Comparison of ENCODE assay signal across 14 mouse cellular contexts in genomic region chr16:4399471-4400223, GRCm38 (mm10). TPM values are rescaled to one million over a fixed set of nuclear protein-coding genes. Genes with fewer than 3 reads are reported as not detected.
DNase-seq lines count a peak whose midpoint lies in the region; ATAC-seq and TF ChIP-seq lines count a peak whose summit lies in the region.
"Had no signal": no experiment of that assay in that cellular context is flagged by ENCODE, and none has a peak within 500 bp of the region (broad histone marks: within the 10 kb centered on the region; RNA-seq: fewer than 3 reads in every experiment).

No protein-coding gene starts in this region.

- DNase-seq in heart, adult 2 months: peak in 1 of 2 experiments; percentile 68
- no peak for DNase-seq in heart, embryonic 10.5 days (ENCODE audit: low spot score)
- DNase-seq in adipocyte (ENCODE audit: low spot score): peak; percentile 76
- DNase-seq in heart, adult 9 months (ENCODE audit: low spot score in 2 of 2): peak; percentile 69 to 70
- peak; percentile 76 for DNase-seq in lung, postnatal 0 days (ENCODE audit: low spot score)
- no peak for DNase-seq in urinary bladder, adult 2 months (ENCODE audit: low spot score)
- DNase-seq: cerebellum, adult 8-10 months; right cerebral cortex, postnatal 14 days; thymus, postnatal 25 days had no signal

- TF ChIP-seq EP300 in heart, adult 2 months (IDR thresholded peaks at IDR 0.05; ENCODE audit: insufficient read depth, low read depth, low read length): peak; percentile 51; the same call in 1 of the 2 replicates
- no peak for TF ChIP-seq EP300 in lung, postnatal 0 days (IDR thresholded peaks at IDR 0.05)

- intact Hi-C loops in heart, adult 2 months (cut with DNase I): no loop called here

- H3K27ac ChIP-seq in heart, adult 2 months: peak overlapping the region; percentile 83
- H3K27ac ChIP-seq in heart, embryonic 10.5 days: no peak overlapping the region
- H3K27ac ChIP-seq in lung, postnatal 0 days (ENCODE audit: low read length): no peak overlapping the region
- no peak overlapping the region for H3K27ac ChIP-seq in neural tube, embryonic 15.5 days (replicated peaks)
- no peak overlapping the region for H3K27ac ChIP-seq in midbrain, embryonic 16.5 days (ENCODE audit: low read length)
- H3K27ac ChIP-seq: limb, embryonic 12.5 days had no signal

- no peak for TF ChIP-seq CTCF in heart, adult 2 months (IDR thresholded peaks at IDR 0.05)
- TF ChIP-seq CTCF in lung, postnatal 0 days (IDR thresholded peaks at IDR 0.05): no peak

- 0 out of 2 replicates have a peak, but pooled peaks cover 1% of the 10 kb centered on the region for H3K79me2 ChIP-seq in heart, adult 2 months (replicated peaks; ENCODE audit: control insufficient read depth, insufficient read depth, low read length)

- 0 out of 2 replicates have a peak overlapping the region, but pooled peaks have one; percentile 32 for H3K9ac ChIP-seq in heart, adult 2 months (ENCODE audit: low read depth, low read length)
- H3K9ac ChIP-seq in lung, postnatal 0 days (replicated peaks; ENCODE audit: low read depth): no peak overlapping the region
- H3K9ac ChIP-seq in neural tube, embryonic 15.5 days (replicated peaks): no peak overlapping the region
- no peak overlapping the region for H3K9ac ChIP-seq in midbrain, embryonic 16.5 days (ENCODE audit: low read depth, low read length)
- H3K9ac ChIP-seq: limb, embryonic 12.5 days had no signal

- no peaks in the 10 kb centered on the region for H3K27me3 ChIP-seq in heart, adult 2 months (ENCODE audit: control insufficient read depth, insufficient read depth, low read length)
- no peaks in the 10 kb centered on the region for H3K27me3 ChIP-seq in heart, embryonic 10.5 days (ENCODE audit: insufficient read depth, poor library complexity, severe bottlenecking)
- no peaks in the 10 kb centered on the region for H3K27me3 ChIP-seq in lung, postnatal 0 days (replicated peaks; ENCODE audit: insufficient read depth, low read length)
- H3K27me3 ChIP-seq in neural tube, embryonic 15.5 days (replicated peaks): no peaks in the 10 kb centered on the region
- H3K27me3 ChIP-seq in midbrain, embryonic 16.5 days (ENCODE audit: control insufficient read depth, insufficient read depth, low read depth, low read length): no peaks in the 10 kb centered on the region
- H3K27me3 ChIP-seq: limb, embryonic 12.5 days had no signal

- H3K4me1 ChIP-seq in heart, adult 2 months (ENCODE audit: control insufficient read depth, insufficient read depth, low read length): peaks cover 19% of the 10 kb centered on the region
- 0 out of 2 replicates have a peak, but pooled peaks cover 11% of the 10 kb centered on the region for H3K4me1 ChIP-seq in heart, embryonic 10.5 days
- peaks cover 9% of the 10 kb centered on the region; the same call in 1 of the 2 replicates for H3K4me1 ChIP-seq in lung, postnatal 0 days (ENCODE audit: insufficient read depth, low read depth, low read length)
- H3K4me1 ChIP-seq in neural tube, embryonic 15.5 days: 0 out of 2 replicates have a peak, but pooled peaks cover 4% of the 10 kb centered on the region
- no peaks in the 10 kb centered on the region for H3K4me1 ChIP-seq in midbrain, embryonic 16.5 days (ENCODE audit: control insufficient read depth, insufficient read depth, low read length)

- peaks cover 6% of the 10 kb centered on the region; the same call in 1 of the 2 replicates for H3K36me3 ChIP-seq in heart, adult 2 months (ENCODE audit: control insufficient read depth, insufficient read depth, low read length)
- H3K36me3 ChIP-seq in heart, embryonic 10.5 days: no peaks in the 10 kb centered on the region
- H3K36me3 ChIP-seq in lung, postnatal 0 days (ENCODE audit: insufficient read depth, low read length): no peaks in the 10 kb centered on the region
- no peaks in the 10 kb centered on the region for H3K36me3 ChIP-seq in neural tube, embryonic 15.5 days
- no peaks in the 10 kb centered on the region for H3K36me3 ChIP-seq in midbrain, embryonic 16.5 days (ENCODE audit: control insufficient read depth, insufficient read depth, low read length)
- H3K36me3 ChIP-seq: limb, embryonic 12.5 days had no signal

- 38% methylated on average over 5 of the region's 5 CpGs for WGBS in heart, adult 2 months
- 69% methylated on average over 5 of the region's 5 CpGs for WGBS in heart, embryonic 10.5 days
- 47% methylated on average over 5 of the region's 5 CpGs for WGBS in lung, postnatal 0 days
- 84% methylated on average over 5 of the region's 5 CpGs for WGBS in neural tube, embryonic 15.5 days
- 83% methylated on average over 5 of the region's 5 CpGs for WGBS in midbrain, embryonic 16.5 days

- H3K4me2 ChIP-seq in lung, postnatal 0 days (replicated peaks; ENCODE audit: low read depth, low read length): no peak overlapping the region
- no peak overlapping the region for H3K4me2 ChIP-seq in neural tube, embryonic 15.5 days
- no peak overlapping the region for H3K4me2 ChIP-seq in midbrain, embryonic 16.5 days (ENCODE audit: low read length)
- H3K4me2 ChIP-seq: limb, embryonic 12.5 days had no signal

- H3K4me3 ChIP-seq in heart, adult 2 months: no peak overlapping the region
- no peak overlapping the region for H3K4me3 ChIP-seq in heart, embryonic 10.5 days
- no peak overlapping the region for H3K4me3 ChIP-seq in lung, postnatal 0 days (ENCODE audit: low read depth, low read length)
- no peak overlapping the region for H3K4me3 ChIP-seq in neural tube, embryonic 15.5 days (replicated peaks)
- no peak overlapping the region for H3K4me3 ChIP-seq in midbrain, embryonic 16.5 days (ENCODE audit: low read depth, low read length)
- H3K4me3 ChIP-seq: limb, embryonic 12.5 days had no signal

- no peak for TF ChIP-seq POLR2A in heart, adult 2 months (IDR thresholded peaks at IDR 0.05; ENCODE audit: insufficient read depth, low read depth, low read length)

- H3K9me3 ChIP-seq in heart, embryonic 10.5 days: no peaks in the 10 kb centered on the region
- no peaks in the 10 kb centered on the region for H3K9me3 ChIP-seq in lung, postnatal 0 days (ENCODE audit: low read length)
- H3K9me3 ChIP-seq in neural tube, embryonic 15.5 days (replicated peaks): no peaks in the 10 kb centered on the region
- no peaks in the 10 kb centered on the region for H3K9me3 ChIP-seq in midbrain, embryonic 16.5 days (replicated peaks; ENCODE audit: control insufficient read depth, low read length, poor library complexity, severe bottlenecking)
- H3K9me3 ChIP-seq: limb, embryonic 12.5 days had no signal

- ATAC-seq in lung, postnatal 0 days: peak; percentile 82
- ATAC-seq in neural tube, embryonic 15.5 days (ENCODE audit: low FRiP score): no peak
- no peak for ATAC-seq in midbrain, embryonic 16.5 days
- ATAC-seq: activated CD4-positive, CD25-positive, alpha-beta regulatory T cell, adult 4 months; hindbrain, embryonic 16.5 days had no signal

RNA-seq across cellular contexts. Expression of gene Adcy9, which starts 20.7 kb away (rescaled TPM):
- total RNA-seq in heart, adult 2 months (2021): 10 to 100 TPM; 22.6 to 26.3 TPM
- polyA plus RNA-seq in heart, adult 2 months (2012; rRNA removed): 11.1 and 17.4 TPM in 2 replicates
- 0.30 and 0.55 TPM in 2 replicates for polyA plus RNA-seq in heart, embryonic 10.5 days (2016; fragmentation: Nextera tagmentation; extraction: Ambion mirVana)
- 2.9 and 3.1 TPM in 2 replicates for polyA plus RNA-seq in lung, postnatal 0 days (2015; fragmentation: Nextera tagmentation; extraction: Ambion mirVana)
- polyA plus RNA-seq in urinary bladder, adult 2 months (2012; rRNA removed): 10.1 and 12.1 TPM in 2 replicates
- 4.0 and 5.0 TPM in 2 replicates for polyA plus RNA-seq in neural tube, embryonic 15.5 days (2015; fragmentation: Nextera tagmentation; extraction: Ambion mirVana)
- 4.0 and 4.3 TPM in 2 replicates for polyA plus RNA-seq in midbrain, embryonic 16.5 days (2015; fragmentation: Nextera tagmentation; extraction: Ambion mirVana)

Comparison
In these comparisons a context has a peak if more than half of its experiments do, and no peak if none do; other contexts are left out.
1. DNase-seq: peak in adipocyte (single experiment), heart, adult 9 months (2 of 2) and lung, postnatal 0 days (single experiment); none in heart, embryonic 10.5 days (single experiment) and urinary bladder, adult 2 months (single experiment).